Mouse (Mus musculus) skeletal muscle tissue, adult 2 months (tissue): Measurements from ENCODE around the gene Vti1a.

ENCODE experiments used
- DNase-seq: peaks from one replicate; pipeline ENCODE4 v3.0.0-alpha.2; 2012; ENCODE audit warnings: low read depth, low spot score

The Vti1a gene

DNA sequence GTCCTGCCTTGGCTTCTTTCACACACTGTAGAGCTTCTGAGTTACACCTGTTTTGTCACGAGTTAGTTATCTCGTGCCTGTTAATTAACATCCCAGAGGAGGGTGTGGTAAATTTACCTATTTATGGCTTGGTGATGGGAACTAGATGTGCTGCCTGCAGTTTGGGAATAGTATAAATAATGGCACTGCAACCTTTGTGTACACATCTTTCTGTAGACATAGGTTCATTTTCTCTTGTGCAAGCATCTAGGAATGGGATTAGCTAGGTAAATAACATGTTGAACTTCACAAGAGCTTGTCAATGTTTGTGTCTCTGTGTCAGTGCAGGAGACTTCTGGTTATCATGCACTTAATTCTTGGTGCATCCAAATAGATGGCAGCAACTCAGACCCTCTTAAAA is 204.1 kb downstream of the Vti1a start:
- DNase-seq: no peak

DNA sequence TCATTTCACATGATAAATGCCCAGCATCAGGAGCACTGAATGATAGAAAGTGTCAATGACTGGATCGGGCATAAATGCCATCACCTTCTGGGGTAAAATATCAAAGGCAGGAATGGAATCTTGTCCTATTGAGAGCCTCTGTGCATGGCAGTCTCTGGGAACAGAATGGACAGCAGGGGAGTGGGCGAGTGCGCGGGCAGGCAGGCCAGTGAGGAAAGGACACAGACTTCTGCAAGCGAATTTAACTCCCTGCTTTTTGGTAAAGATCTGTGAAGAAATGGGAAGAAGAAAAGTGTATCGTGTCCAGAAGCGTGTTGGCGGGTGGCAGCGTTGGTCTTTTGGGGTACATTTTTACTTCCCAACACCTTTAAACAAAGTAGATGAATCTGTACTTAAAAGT is 207.2 kb downstream of the Vti1a start:
- no peak for DNase-seq

DNA sequence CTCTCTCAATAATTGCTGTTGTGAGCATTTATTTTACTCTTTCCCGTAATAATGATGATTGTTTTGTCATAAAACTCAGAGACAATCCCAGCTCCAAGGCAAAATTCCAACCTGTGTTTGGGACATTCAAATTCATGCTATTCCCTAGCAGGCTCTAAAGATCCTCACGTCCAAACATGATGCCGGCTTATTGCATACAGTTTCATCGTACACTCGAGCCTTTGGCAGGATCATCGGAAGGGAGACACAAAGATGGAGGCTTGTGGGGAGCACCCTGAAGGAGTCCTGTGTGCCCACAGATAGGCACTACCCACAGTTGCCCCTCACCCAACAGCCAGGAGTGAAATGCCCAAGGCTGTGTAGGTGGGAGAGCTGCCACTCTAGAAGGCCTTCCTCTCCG is 208.3 kb downstream of the Vti1a start:
- DNase-seq: no peak

DNA sequence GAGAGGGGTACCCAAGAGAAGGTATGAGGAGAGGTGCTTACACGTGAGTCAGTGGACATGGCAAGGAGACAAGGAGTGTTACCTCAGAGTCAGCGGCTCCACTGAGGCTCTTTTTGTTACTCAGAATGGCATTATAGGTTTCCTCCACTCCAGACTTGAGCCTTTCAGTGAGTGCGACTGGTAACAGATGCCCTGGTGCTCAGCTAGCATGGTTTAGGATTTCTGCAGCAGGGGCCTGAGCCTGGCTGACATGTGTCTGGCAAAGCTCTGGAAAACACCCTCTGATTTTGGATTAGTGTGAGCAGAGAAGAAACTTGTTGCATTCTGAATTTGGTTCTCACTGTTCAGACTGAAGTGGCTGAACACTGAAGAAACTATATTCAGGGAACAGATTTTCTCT is 209.0 kb downstream of the Vti1a start:
- DNase-seq: no peak

DNA sequence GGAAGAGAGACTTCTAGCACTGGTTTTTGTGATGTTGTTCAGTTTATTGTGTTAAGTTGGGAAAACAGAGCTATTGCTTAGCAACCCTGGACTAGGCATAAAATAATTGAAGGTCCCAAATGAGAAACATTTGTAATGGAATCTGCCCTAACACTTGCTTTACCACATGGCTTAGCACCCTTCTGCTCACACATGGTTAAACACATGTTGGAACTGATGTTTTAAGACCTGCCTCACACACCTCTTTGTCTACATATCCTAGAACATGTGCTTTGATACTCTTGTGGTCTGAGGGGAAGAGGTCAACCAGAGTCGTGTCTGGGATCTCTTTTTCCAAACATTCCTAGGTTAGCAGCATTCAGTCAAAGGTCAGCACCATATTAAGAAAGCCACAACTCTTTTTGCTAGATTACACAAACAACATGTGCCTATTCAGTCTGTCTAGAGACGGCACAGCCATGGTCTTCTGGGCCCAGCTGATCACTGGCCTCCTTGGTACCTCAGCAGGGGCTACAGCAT is 210.7 kb downstream of the Vti1a start:
- DNase-seq: no peak

DNA sequence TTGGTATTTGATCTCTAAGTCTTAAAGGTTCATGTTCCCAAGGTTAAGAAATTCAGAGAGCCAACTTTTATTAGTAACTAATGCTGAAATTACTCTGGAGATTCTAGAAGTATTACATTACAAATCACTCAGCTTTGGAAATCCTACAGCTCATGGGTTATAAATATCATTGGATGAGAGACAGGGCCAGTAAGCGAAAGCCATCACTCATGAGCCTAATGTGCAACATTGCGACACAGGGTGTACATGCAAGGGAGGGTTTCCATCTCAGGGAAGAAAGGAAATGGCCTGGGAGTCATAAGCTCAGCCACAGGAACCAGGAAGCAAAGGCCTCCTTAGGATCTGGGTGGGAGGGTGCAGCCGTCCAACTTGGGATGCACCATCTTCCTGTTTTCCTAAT is 213.9 kb downstream of the Vti1a start:
- peak; percentile 72 for DNase-seq

DNA sequence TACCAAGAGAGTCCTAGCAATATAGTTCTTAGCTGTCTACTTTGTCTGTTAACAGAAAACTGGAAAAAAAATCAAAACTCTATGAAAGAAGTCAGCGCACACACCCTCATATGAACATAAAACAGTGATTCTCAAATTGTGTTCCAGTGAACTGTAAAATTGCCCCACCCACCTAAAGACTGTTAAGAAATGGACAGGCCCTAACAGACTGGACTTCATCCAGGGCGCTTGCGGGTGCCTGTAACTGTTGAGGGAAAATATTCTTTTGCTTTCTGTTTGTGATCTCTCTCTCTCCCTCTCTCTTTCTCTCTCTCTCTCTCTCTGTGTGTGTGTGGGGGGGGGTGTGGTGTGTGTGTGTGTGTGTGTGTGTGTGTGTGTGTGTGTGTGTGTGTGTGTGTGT is 216.6 kb downstream of the Vti1a start:
- DNase-seq: no peak

DNA sequence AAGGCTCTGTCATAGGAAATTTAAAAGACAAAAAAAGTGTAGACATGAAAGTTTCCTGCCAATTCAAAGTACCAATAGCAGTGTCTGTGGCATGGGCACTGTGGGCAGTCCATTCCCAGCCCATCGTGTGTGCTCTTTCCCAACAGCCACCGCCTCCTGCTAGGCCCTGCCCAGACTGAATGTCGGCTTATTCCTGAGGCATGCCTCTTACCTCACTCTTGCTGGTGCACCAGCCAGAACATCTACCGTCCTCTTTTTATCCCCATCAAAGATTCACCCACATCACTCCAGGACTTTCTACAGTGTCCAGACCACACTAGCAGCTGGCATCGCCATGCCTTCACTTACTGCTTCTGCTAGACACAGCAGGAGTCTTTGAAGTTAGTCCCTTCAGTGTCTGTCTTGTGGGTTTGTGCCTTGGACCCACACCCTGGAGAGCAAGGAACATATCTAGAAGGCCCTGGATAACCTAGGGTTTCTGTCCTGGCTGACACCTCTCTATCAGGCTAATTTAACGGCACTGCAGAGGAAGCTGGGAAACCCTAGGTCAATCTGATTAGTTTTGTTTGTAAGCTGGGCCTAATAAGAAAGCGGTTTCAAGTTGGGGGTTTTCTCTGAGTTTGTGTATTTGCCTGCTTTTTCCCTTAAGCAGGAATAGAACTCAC is 220.3 kb downstream of the Vti1a start:
- no peak for DNase-seq

DNA sequence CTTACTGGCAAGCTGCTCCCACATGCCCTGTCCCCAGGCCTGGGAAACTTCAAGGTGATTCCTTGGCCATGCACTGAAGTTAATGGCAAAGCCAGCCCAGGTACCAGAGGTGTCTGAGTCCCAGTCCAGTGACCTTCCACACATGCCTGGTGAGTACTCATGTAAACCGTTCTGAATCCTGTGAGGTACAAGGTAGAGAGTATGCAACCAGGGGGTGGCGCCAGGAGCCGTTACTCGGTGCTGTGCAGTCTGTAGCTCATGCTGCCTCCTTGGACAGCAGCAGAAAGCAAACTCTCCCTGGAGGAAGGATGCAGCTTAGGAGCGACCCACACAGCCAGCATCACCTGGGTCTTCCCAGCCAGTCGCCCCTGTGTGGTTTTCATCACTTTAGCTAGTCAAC is 221.6 kb downstream of the Vti1a start:
- peak; percentile 19 for DNase-seq

DNA sequence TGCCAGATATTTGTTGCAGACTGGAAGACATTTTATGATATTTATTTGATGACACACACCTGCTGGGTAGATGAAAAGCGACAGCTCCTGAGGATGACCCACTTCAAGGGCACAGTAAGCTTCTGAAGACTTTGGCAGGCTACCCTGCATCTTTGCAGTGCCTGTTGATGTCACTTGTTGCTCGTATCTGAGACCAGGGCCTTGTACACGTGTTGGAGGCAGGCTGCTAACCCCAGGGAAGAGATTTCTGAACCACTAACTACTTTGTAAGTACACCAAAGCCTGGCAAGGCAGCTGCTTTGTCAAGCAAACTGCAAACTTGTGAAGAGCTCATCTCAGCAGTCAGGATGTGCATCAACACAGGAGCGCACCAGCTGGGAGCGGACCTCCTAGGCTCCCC is 225.5 kb downstream of the Vti1a start:
- DNase-seq: no peak

DNA sequence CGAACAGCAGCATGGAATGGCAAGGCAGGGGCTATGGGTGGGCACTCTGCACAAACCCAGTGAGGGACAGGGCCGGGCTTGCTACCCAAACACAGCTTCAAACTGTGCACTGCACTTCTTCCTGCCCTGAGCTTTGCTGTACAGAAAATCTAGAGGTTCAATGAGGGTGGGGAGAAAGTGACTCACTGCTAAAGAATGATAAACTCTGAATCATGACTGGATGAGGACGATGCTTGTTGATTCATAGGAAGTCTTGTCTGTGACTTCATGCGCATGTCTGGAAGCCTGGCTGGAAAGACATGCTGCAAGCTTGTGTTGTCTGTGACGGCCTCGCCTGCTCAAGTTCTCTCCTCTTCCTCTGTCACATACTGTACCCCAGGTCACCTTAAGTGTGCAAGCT is 226.4 kb downstream of the Vti1a start:
- DNase-seq: peak; percentile 41

DNA sequence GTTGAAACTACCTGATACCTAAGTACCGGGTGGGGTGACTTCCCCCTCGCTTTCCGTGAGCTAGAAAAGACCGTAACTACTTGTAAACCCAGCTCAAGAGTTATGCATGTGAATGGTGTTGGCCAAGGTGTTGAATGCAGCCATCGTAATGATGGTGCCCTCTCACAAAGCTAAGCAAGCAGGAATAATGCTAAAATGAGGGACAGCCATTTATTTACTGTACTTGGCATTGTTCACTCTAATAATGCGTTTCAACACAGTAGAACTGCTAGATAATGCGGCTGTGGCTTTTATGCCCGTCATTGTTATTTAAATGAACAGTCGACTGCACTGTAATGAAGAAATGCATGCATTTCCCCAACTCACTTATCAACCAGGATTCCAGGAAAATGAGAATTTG is 227.1 kb downstream of the Vti1a start:
- DNase-seq: no peak

DNA sequence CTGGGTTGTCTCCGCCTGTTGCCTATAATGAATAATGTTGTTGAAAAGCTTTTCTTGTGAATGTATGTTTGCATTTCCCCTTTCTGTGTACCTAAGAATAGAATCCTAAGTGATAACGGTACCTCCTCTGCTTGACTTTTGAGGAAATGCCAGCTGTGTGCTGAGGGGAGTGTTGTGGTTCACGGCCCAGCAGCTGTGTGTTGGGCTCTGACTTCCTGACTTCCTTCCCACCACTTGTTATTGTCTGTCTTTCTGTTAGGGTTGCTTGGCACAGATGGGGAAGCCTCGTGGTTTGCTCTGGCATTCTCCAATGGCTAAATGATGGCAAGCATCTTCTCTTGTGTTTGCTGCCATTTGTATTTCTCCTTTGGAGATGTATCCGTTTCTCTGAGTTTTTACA is 228.4 kb downstream of the Vti1a start:
- DNase-seq: peak; percentile 39

DNA sequence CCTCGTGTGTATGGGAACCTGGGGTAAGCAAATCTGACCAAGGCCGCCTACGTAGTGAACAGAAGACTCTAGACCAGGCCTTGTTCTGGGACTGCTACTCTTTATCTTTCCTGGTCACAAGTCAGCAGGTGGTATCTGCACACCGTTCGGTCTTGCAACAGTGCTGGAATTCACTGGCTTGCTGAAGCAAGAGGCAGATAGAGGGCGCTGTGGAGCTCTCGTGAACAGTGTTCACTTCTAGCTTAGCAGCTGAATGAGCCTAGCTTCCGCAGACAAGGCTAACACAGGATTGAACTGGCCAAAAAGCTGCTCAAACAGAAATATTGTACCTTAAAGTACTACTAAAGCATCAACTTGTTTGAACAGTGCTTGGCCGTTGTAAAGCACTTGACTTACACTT is 229.4 kb downstream of the Vti1a start:
- peak; percentile 71 for DNase-seq

DNA sequence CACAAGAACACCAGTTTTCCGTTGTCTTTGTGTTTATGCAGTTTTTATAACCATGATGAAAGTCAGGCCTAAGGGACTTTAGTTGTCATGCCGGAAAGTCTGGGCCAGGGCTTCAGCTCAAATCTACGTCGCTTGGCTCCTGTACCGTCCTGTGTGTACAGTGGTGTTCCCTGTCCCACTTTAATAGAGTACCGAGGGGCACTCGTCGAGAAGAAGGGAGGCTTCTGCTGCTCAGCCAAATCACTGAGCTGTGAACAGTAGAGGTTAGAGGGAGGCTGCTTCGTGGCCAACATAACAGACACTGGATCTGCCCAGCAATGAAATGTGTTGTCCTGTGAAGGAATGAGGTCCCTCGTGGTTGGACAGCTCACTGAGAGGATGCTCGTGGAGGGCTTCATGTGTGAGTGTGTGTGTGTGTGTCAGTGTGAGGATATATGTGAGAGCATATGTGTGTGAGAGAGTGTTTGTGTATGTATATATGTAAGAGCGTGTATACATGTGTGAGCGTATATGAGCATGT is 230.0 kb downstream of the Vti1a start:
- DNase-seq: no peak

DNA sequence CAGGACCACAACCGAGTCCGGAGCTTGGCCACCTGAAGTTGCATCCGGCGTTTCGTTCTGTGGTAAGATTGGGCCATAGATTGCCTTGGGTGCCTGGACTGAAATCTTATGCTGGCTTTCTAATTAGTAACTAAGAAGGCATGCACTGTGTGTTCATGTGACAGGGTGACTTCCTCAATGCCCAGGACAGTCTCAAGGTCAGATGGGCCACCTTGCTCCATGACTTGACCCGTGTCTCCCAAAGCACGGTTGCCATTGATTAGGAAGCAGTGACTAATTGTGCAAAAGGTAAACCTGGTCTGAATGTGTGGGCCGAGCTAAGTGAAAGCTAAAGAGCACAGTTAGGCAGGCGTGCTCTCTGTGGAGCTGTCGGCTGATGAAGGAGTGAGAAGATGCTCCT is 232.1 kb downstream of the Vti1a start:
- DNase-seq: no peak

DNA sequence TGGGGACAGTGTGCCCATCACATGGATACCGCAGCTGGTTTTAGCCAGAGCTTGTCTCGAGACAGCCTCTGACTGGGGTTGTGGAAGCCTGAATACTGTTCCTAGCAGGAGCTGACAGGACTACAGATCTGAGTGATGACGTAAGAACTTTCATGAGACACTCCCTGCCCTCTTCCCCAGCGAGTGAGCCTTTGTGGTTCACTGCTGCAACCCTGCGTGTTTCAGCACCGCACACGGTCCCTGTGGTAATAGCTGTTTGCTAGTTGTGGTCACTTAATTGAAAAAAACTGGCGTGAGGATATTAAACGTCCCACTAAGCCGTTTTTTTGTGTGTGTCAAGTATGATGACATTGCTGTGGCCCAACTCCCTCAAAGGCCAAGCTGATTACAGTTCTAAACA is 232.6 kb downstream of the Vti1a start:
- DNase-seq: no peak

DNA sequence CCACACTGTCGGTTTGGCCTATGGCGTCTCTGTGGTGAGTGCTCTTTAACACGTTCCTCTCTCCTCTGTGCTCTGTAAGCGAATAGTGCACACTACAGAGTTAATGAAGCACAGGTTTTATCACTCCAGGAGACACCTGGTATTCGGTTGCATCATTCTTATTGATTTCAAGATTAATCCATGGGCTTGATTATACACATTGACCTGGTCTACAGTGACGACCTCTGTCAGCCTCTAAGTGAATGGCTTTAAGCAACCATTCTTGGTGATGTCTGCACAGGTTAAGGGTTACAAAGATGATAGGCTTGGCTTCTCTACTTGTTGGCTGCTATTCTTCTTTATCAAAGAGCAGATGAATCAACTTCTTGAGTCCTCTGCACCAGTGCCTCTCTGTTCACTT is 234.1 kb downstream of the Vti1a start:
- DNase-seq: no peak

DNA sequence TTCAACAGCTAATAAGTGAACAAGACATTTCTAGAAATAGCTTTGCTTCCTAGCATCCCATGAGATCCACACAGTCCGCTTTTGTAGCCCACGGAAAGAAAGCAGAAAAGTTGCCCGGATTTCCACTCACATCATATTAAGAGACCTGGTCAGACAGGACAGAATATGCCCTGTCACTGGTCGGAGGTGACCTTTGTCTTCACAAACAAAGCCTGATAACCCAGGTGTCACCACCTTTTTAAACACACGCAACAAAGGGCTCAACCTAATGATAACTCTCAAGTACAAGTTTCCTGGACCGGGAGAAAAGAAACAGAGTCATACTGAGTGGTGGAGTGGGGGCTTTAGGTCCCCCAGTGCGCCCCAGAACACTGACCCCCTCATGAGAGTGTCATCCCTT is 236.2 kb downstream of the Vti1a start:
- no peak for DNase-seq

DNA sequence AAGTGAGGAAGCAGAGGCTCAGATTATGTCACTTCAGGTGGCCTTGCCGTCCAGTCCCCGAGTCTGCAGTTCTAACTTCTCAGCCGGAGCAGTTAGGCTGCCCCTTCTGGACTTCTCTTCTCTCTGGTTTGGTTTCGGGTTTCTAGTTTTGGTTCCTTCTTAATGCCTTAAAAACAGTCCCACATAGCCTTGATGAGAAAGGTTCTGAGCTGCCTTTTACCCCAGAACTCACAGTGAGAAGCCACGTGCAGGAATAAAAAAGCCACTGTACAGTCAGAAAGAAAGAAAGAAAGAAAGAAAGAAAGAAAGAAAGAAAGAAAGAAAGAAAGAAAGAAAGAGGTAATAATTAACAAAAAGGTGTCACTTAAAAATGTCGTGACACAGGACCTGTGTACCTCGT is 236.8 kb downstream of the Vti1a start:
- DNase-seq: no peak

DNA sequence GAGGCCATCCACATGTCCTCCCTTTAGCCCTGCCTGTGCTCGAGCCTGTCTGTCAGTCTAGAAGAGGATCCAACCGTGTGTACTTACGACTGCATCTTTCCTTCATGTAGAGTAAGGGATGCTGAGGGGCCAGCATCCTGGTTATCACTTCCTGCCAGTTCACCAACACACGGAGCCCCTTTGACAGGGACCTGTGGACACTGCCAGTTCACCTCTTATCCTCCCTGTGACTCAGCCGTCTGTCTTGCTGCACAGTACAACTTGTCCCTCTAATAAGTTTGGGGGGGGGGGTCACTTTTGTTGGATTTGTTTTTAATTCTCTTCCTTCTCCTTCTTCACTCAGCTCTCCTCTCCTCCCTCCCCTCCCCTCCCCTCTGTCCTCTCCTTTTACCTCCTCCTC is 238.2 kb downstream of the Vti1a start:
- no peak for DNase-seq

DNA sequence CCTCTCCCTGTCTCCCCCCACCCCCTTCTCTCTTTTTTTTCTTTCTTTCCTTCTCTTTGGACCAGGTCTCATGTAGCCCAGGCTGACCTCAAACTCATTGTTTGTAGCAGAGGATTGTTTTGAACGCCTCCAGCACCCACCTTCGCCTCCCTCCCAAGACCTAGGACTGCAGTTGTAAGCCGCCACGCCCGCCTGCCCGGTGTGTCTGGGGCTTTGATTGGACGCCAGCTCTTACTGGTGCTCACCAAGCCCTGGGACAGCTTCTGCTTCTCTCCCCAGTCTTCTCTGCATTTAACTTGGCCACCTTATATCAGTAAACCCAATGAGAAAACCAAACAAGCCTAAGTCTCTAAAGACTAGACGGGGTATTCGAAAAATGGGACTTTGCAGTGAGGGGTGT is 238.6 kb downstream of the Vti1a start:
- no peak for DNase-seq

DNA sequence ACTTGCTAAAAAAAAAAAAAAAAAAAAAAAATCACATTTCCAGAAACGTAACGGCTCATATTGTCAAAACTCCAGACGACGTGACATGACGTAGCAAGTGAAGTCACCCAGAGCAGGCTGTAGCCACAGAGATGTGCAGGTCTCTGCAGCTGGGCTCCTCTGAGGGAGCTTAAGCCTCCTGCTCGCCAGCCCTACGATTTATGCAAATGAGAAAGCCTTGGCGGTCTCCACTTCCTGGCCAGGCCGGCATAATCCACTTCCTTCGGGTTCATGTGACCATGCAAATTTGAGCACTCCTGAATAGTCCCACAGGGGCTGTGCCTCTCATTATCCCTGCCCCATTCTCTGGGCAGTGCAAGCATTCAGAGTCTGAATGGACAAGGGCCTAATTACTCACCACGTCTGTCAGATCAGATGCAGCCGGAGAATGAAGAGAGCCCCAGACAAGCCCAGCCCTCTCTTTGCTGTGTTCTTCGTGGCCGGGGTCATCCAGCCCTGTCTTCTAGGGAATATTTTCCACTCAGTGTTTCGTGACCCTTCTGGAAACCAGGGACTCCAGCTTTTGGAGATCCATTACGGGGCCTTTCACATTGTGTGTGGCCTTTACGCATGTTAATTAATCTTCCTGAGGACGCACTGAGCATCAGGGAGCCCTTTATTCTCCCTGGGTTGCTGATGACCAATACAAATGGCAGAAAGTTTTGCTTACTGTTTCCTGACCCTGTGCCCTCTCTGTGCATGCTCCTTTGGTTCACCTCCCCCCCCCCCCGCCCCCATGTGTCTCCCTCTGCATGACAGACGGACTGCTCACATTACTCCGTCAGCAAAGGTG is 240.3 kb downstream of the Vti1a start:
- no peak for DNase-seq
